Mouse (Mus musculus): ENCODE data around the gene Gm10959. TPM values are rescaled to one million over a fixed set of nuclear protein-coding genes. Genes with fewer than 3 reads are reported as not detected.

Gm10959 gene
- polyA plus RNA-seq, 1 experiment = not detected

DNA sequence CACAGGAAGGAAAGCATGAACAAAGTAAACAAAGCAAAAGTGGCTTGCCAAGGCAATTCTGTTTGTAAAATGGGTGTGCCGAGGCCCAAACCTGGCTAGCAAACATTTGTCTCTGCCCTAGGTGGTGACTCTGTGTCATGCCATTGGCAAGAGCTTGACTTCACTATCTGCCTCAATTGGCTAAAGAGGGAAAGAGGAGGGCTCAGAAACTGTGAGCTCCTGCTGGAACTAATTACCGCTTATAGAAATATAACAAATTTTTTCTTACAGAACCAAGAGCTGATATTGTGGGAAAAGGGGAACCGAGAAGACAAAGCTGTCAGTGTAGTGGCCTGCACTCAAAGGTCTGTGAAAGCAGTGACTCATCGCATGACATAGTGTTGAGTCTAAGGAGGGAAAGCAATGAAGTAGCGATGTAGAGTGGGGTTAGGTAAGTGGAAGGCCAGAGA, 30.8 kb downstream of the Gm10959 start:
- no peak for DNase-seq (ENCODE audit: low read depth)

DNA sequence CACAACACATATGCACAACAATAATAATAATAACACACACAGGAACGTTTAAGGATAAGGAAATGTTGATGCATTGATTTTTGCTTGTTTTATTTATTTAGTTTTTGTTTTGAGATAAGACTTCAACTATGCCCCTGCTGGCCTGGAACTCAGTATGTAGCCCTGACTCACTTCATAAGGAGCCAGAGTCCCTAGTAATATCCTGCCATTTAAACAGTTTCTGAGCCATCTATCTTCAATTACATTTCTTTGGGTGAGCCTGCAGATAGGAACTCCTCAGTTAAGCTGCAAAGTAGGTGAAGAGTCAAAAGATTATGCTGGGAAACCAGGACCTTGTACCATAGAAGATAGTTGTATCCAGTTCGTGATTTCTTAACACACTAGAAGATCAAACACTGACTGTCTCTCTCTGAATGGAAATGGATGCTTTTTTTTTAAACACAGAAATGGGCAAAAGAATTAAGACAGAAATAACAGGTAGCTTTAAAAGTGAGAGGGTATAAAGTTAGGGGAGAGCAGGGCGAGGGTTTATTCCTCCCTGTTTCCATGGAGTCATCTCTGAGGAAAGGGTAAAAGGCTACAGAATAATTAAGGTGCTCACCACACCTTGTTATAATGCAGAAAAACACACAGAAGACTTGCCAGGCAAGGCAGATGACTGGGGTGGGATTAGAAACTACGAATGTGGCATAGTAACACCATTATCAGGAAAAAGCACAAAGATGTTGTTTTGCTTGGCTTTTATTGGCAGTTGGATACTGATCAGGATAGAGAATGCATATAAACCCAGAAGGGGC, 31.5 kb downstream of the Gm10959 start:
- DNase-seq (ENCODE audit: low read depth) = no peak

DNA sequence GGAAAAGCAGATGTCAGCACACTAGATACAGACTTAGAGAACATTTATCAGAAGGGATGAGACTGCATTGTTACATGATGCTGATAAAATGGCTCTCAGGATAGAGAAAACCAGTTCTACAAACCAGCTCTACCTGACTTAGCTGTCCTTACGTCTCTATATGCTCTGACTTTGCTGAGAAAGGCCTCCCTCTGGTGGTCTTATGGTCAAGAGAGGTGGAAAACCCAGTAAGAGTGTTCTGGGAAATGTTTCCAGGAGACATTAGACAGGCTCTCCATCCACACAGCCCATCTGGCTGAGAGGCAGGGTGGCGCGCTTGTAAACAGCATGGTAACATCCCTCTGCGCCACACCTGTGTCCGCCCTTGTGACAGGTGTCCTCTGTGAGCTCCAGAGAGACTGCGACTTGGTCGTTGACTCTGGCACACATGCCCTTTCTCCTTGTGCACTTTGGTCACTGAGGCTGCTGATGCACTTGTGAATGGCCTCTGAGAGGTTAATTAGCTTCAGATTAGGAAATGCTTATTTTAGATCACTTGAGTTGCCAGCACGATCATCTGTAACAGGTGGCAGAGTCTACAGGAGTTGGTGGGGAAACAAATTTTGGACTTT, 40.4 kb downstream of the Gm10959 start:
- DNase-seq (ENCODE audit: low read depth) = no peak

DNA sequence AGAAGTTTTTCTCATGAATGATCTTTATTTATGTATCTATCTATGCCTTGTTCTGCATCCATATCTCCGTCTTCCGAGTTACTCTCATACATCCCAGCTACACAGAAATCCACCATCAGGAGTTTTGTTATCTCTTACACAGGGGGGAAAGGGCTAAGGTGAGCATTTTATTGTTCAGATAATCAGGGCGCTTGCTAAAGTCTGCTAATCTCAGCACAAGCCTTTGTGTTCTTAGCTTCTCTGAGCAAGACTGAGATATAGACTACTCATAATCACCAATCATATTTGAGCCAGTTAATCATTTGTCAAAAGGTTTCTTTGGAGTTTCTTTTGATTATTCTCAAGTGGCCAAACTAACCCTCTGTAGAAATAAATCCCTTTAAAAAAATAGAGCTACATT, 41.6 kb downstream of the Gm10959 start:
- DNase-seq (ENCODE audit: low read depth) = no peak

DNA sequence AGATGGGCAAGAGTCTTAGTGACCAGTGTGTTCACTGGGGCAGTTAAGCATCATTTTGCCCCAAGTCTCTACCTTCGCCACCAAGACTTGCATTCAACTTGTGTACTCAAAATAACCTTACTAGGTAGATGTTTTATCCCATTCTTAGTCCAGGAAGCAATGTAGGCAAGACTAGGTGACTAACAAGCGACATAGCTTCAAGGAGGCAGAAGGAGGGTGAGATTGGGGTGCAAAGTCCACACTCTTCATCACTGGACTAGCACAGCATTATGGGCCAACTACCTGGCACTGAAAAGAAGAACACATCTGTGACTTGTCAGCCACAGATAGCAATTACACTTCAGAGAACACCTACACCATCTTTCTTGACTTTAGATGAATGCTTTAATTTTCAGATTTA, 42.3 kb downstream of the Gm10959 start:
- DNase-seq (ENCODE audit: low read depth) = no peak

DNA sequence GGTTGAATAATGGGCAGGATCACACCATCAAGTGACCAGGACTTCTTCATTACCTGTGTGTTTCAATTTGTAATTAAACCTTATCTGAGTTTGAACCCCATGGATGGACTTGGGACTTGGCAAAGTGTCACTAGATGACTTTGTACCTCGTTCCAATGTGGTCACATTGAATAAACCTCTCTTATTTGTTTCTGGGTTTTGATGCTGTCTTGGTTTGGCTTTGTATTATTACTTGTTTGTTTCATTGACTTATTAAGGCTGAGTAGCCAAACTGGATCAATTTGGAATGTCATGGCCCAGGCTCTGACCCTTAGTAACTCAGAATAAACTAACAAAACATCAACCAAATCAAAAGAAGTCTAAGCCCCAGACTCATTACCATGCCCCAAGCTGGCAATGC, 47.6 kb downstream of the Gm10959 start:
- no peak for DNase-seq (ENCODE audit: low read depth)

DNA sequence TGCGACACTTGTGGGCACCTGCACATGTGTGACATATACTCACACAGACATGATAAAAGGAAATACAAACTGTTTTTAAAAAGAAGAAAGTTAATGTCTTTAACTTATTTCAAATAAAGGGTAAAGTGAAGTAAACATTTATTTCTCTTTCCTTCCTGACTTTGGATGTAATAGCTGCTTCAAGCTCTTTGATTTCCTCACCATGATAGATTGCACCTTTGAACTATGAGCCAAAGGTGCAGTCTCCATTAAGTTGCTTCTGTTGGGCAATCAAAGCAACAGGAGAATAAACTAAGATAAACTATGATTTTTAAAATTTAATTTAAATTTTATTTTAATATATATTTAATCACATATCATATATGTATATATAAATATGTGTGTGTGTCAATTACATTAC, 50.9 kb downstream of the Gm10959 start:
- no peak for DNase-seq (ENCODE audit: low read depth)

DNA sequence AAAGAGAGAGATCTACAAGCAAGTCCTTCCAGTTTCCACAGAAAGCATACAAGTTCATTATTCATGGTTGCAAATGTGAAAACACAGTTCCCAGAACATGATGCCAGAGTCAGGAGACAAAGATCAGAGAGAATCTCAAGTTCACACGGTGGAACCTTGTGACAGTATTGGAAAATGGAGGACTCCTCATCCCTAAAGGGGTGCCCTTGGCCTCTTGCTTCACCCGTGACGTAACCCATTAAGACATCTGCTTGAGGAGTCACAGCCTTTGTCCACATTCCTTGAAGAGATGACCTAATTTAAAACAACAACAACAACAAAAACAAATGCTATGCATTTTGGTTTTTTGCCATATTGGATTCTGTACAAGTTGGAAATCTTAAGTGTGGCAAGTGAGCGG, 54.1 kb downstream of the Gm10959 start:
- no peak for DNase-seq (ENCODE audit: low read depth)

Other genes with a start within 250 kb of the Gm10959 start
- gene Pde5a, start 190.4 kb downstream of the Gm10959 start, polyA plus RNA-seq (2012; rRNA removed) = 2.6 and 3.0 TPM in 2 replicates
- gene Fabp2, start 24.3 kb downstream of the Gm10959 start, polyA plus RNA-seq (2012; rRNA removed) = not detected in 2 replicates
- gene 1810037I17Rik, start 4.8 kb upstream of the Gm10959 start, polyA plus RNA-seq (2012; rRNA removed) = 67.0 and 84.7 TPM in 2 replicates
- 6.3 and 8.5 TPM in 2 replicates for gene Usp53, start 65.2 kb upstream of the Gm10959 start, polyA plus RNA-seq (2012; rRNA removed)
- gene Myoz2, start 115.7 kb upstream of the Gm10959 start, polyA plus RNA-seq (2012; rRNA removed) = 0.15 TPM in 1 of 2 replicates, not detected in the other